Mouse (Mus musculus) embryonic fibroblast, embryonic 13.5 days (primary cell): Measurements from ENCODE around the gene Ptpn4.

ENCODE experiments used
- CTCF ChIP-seq: IDR thresholded peaks from 2 replicates; pipeline ENCODE4 v1.5.1; 2011; ENCODE audit warnings: mild to moderate bottlenecking, control low read depth, low read length, moderate library complexity, borderline replicate concordance; ENCODE audit not compliant: insufficient read depth
- POLR2A ChIP-seq: IDR thresholded peaks from 2 replicates; pipeline ENCODE4 v1.6.1; 2011; ENCODE audit warnings: low read depth, mild to moderate bottlenecking, control low read depth, low read length, moderate library complexity

DNA sequence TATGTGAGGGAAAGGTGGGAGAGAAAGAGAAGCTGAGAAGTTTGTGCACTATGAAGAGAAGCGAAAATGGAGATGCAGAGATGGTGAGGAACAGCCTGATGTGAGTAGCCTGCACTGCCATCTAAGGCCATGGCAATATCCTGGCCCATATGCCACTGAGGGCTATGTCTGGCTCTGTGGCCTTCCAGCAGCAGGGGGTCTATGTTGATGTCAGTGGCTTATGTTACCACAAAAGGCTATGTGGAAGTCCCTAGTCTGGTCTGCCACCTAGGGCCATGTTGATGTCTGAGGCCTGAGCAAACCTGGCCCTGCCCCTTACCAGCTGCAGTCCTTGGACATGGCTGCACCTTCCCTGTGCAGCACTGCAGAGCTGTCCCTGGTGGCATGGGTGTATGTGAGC is 43.1 kb downstream of the Ptpn4 start:
- TF ChIP-seq CTCF (no peak), POLR2A (no peak)
